ENCODE assay signal across 11 mouse cellular contexts in genomic region chr1:36255871-36256640, GRCm38 (mm10). TPM values are rescaled to one million over a fixed set of nuclear protein-coding genes. Genes with fewer than 3 reads are reported as not detected.
DNase-seq lines count a peak whose midpoint lies in the region; ATAC-seq and TF ChIP-seq lines count a peak whose summit lies in the region.
"Had no signal": no experiment of that assay in that cellular context is flagged by ENCODE, and none has a peak within 500 bp of the region (broad histone marks: within the 10 kb centered on the region; RNA-seq: fewer than 3 reads in every experiment).

No protein-coding gene starts in this region.

- no peak overlapping the region for H3K4me3 ChIP-seq in forebrain, embryonic 16.5 days (replicated peaks; ENCODE audit: low read length)
- no peak overlapping the region for H3K4me3 ChIP-seq in midbrain, embryonic 11.5 days (ENCODE audit: low read depth, low read length)
- H3K4me3 ChIP-seq: megakaryocyte, embryonic 14.5 days had no signal

- ATAC-seq in Patski, result no peak
- no peak for ATAC-seq in forebrain, embryonic 16.5 days
- ATAC-seq in midbrain, embryonic 11.5 days (ENCODE audit: low FRiP score), result no peak

- peak; percentile 50 for TF ChIP-seq CTCF in Patski (IDR thresholded peaks at IDR 0.05)

- H3K9ac ChIP-seq in forebrain, embryonic 16.5 days (replicated peaks; ENCODE audit: low read depth, low read length), result no peak overlapping the region
- no peak overlapping the region; the same call in 1 of the 2 replicates for H3K9ac ChIP-seq in midbrain, embryonic 11.5 days (ENCODE audit: low read length)

- no peaks in the 10 kb centered on the region for H3K36me3 ChIP-seq in forebrain, embryonic 16.5 days (ENCODE audit: control insufficient read depth, insufficient read depth)
- H3K36me3 ChIP-seq in midbrain, embryonic 11.5 days (ENCODE audit: control insufficient read depth, insufficient read depth, low read length), result no peaks in the 10 kb centered on the region
- H3K36me3 ChIP-seq: G1E had no signal

- intact Hi-C loops in gastrocnemius, postnatal 14 days (cut with DNase I; ENCODE audit: low total_unique reads), result loop anchor here (10.0 kb wide), 1 partner anchor 111 kb away; no protein-coding TSS in a partner anchor

- whole genome bisulfite sequencing in forebrain, embryonic 16.5 days, result 28% methylated on average over 20 of the region's 20 CpGs
- 26% methylated on average over 20 of the region's 20 CpGs for WGBS in midbrain, embryonic 11.5 days

- peaks cover 7% of the 10 kb centered on the region for H3K4me1 ChIP-seq in forebrain, embryonic 16.5 days (replicated peaks; ENCODE audit: control insufficient read depth, insufficient read depth, low read length)
- peaks cover 7% of the 10 kb centered on the region for H3K4me1 ChIP-seq in midbrain, embryonic 11.5 days (ENCODE audit: control insufficient read depth, insufficient read depth, low read length)

- no peaks in the 10 kb centered on the region for H3K27me3 ChIP-seq in Patski
- H3K27me3 ChIP-seq in forebrain, embryonic 16.5 days (replicated peaks; ENCODE audit: control insufficient read depth, insufficient read depth, low read length), result peaks cover 3% of the 10 kb centered on the region; the same call in 1 of the 2 replicates
- H3K27me3 ChIP-seq in midbrain, embryonic 11.5 days (ENCODE audit: control insufficient read depth, insufficient read depth, low read length), result no peaks in the 10 kb centered on the region; the same call in 1 of the 2 replicates

- CTCF ChIA-PET in Patski (lab: Charles Lee), result no interaction called here

- peak overlapping the region; percentile 19; the same call in 1 of the 2 replicates for H3K4me2 ChIP-seq in forebrain, embryonic 16.5 days (ENCODE audit: low read length)
- 0 out of 2 replicates have a peak overlapping the region, but pooled peaks have one; percentile 1 for H3K4me2 ChIP-seq in midbrain, embryonic 11.5 days

- peak; percentile 8 for DNase-seq in kidney, adult 18-20 months
- no peak for DNase-seq in kidney, postnatal 36 days
- DNase-seq in Patski (ENCODE audit: low read depth, low spot score), result no peak
- peak; percentile 87 for DNase-seq in midbrain, embryonic 11.5 days (ENCODE audit: low spot score, missing footprints)
- no peak for DNase-seq in urinary bladder, postnatal 25 days (ENCODE audit: low spot score)
- no peak for DNase-seq in gastrocnemius, postnatal 25 days
- DNase-seq in gastrocnemius, postnatal 14 days, result no peak
- DNase-seq: right cerebral cortex, postnatal 4 days had no signal

- in situ Hi-C loops in Patski (cut with MboI; ENCODE audit: low pct_unique_long_range_greater_than_20kb), result loop anchor here (10.0 to 25.0 kb wide), 3 partner anchors 251 to 1394 kb away; no protein-coding TSS in a partner anchor

- POLR2A ChIA-PET in Patski (lab: Charles Lee), result no interaction called here

- H3K9me3 ChIP-seq in forebrain, embryonic 16.5 days (ENCODE audit: control insufficient read depth, low read length), result peaks cover 4% of the 10 kb centered on the region; the same call in 1 of the 2 replicates
- H3K9me3 ChIP-seq in midbrain, embryonic 11.5 days (ENCODE audit: control insufficient read depth, low read length), result peaks cover 2% of the 10 kb centered on the region; the same call in 1 of the 2 replicates

- H3K27ac ChIP-seq in forebrain, embryonic 16.5 days (ENCODE audit: low read length), result no peak overlapping the region
- no peak overlapping the region for H3K27ac ChIP-seq in midbrain, embryonic 11.5 days (ENCODE audit: low read depth, low read length)

RNA-seq across cellular contexts. Expression of gene Uggt1, which starts 11.5 kb away (rescaled TPM):
- polyA plus RNA-seq in Patski (2021), result 77.3 TPM
- polyA plus RNA-seq in forebrain, embryonic 16.5 days (2015; fragmentation: Nextera tagmentation; extraction: Ambion mirVana), result 50.8 and 56.9 TPM in 2 replicates
- 80.7 and 83.0 TPM in 2 replicates for polyA plus RNA-seq in midbrain, embryonic 11.5 days (2014; fragmentation: Nextera tagmentation; extraction: Ambion mirVana)
- total RNA-seq in gastrocnemius, postnatal 25 days (2021), result 10 to 100 TPM; 19.7 to 21.6 TPM
- 10 to 100 TPM; 19.5 to 20.3 TPM for total RNA-seq in gastrocnemius, postnatal 14 days (2021)

RNA-seq across cellular contexts. Expression of gene Neurl3, which starts 18.4 kb away (rescaled TPM):
- polyA plus RNA-seq in Patski (2021), result 2.7 TPM
- 0.41 and 0.47 TPM in 2 replicates for polyA plus RNA-seq in forebrain, embryonic 16.5 days (2015; fragmentation: Nextera tagmentation; extraction: Ambion mirVana)
- polyA plus RNA-seq in midbrain, embryonic 11.5 days (2014; fragmentation: Nextera tagmentation; extraction: Ambion mirVana), result 0.33 and 0.57 TPM in 2 replicates
- total RNA-seq in gastrocnemius, postnatal 25 days (2021), result under 1 TPM; 0.51 to 0.88 TPM
- total RNA-seq in gastrocnemius, postnatal 14 days (2021), result 1 to 10 TPM in 1 of 2 experiments, under 1 TPM in 1; 0.58 to 1.1 TPM

RNA-seq across cellular contexts. Expression of gene Arid5a, which starts 51.5 kb away (rescaled TPM):
- 9.2 TPM for polyA plus RNA-seq in Patski (2021)
- polyA plus RNA-seq in forebrain, embryonic 16.5 days (2015; fragmentation: Nextera tagmentation; extraction: Ambion mirVana), result 3.8 and 4.7 TPM in 2 replicates
- 1.8 and 2.0 TPM in 2 replicates for polyA plus RNA-seq in midbrain, embryonic 11.5 days (2014; fragmentation: Nextera tagmentation; extraction: Ambion mirVana)
- 10 to 100 TPM in 1 of 2 experiments, 1 to 10 TPM in 1; 5.4 to 10.5 TPM for total RNA-seq in gastrocnemius, postnatal 25 days (2021)
- 10 to 100 TPM in 1 of 2 experiments, 1 to 10 TPM in 1; 7.8 to 12.0 TPM for total RNA-seq in gastrocnemius, postnatal 14 days (2021)

Comparison
In these comparisons a context has a peak if more than half of its experiments do, and no peak if none do; other contexts are left out.
1. DNase-seq: peak in kidney, adult 18-20 months (single experiment) and midbrain, embryonic 11.5 days (single experiment); none in kidney, postnatal 36 days (0 of 2), Patski (single experiment), urinary bladder, postnatal 25 days (single experiment), gastrocnemius, postnatal 25 days (single experiment) and gastrocnemius, postnatal 14 days (single experiment).